Comparison of ENCODE assay signal across 36 mouse cellular contexts in genomic region chr10:129623251-129623650, GRCm38 (mm10). TPM values are rescaled to one million over a fixed set of nuclear protein-coding genes. Genes with fewer than 3 reads are reported as not detected.
DNase-seq lines count a peak whose midpoint lies in the region; ATAC-seq and TF ChIP-seq lines count a peak whose summit lies in the region.
"Had no signal": no experiment of that assay in that cellular context is flagged by ENCODE, and none has a peak within 500 bp of the region (broad histone marks: within the 10 kb centered on the region; RNA-seq: fewer than 3 reads in every experiment).

No protein-coding gene starts in this region.

- no peak overlapping the region for H3K27ac ChIP-seq in embryonic facial prominence, embryonic 14.5 days (replicated peaks; ENCODE audit: low read depth, low read length)
- H3K27ac ChIP-seq in embryonic facial prominence, embryonic 10.5 days (replicated peaks): no peak overlapping the region
- no peak overlapping the region for H3K27ac ChIP-seq in forebrain, postnatal 0 days (ENCODE audit: low read depth, low read length)
- H3K27ac ChIP-seq in forebrain, embryonic 13.5 days: no peak overlapping the region
- H3K27ac ChIP-seq in midbrain, embryonic 14.5 days (replicated peaks; ENCODE audit: low read depth, low read length): no peak overlapping the region
- H3K27ac ChIP-seq in midbrain, embryonic 15.5 days: no peak overlapping the region
- H3K27ac ChIP-seq: embryonic facial prominence, embryonic 15.5 days; forebrain, embryonic 12.5 days; gastrocnemius, adult 2 months; heart, embryonic 15.5 days; hindbrain, embryonic 12.5 days had no signal

- no peaks in the 10 kb centered on the region for H3K4me1 ChIP-seq in embryonic facial prominence, embryonic 14.5 days (ENCODE audit: control insufficient read depth, insufficient read depth, low read length)
- no peaks in the 10 kb centered on the region for H3K4me1 ChIP-seq in embryonic facial prominence, embryonic 10.5 days
- no peaks in the 10 kb centered on the region for H3K4me1 ChIP-seq in forebrain, postnatal 0 days (ENCODE audit: insufficient read depth)
- H3K4me1 ChIP-seq in forebrain, embryonic 13.5 days: no peaks in the 10 kb centered on the region
- no peaks in the 10 kb centered on the region for H3K4me1 ChIP-seq in midbrain, embryonic 14.5 days (ENCODE audit: control insufficient read depth, insufficient read depth, low read length)
- no peaks in the 10 kb centered on the region for H3K4me1 ChIP-seq in midbrain, embryonic 15.5 days
- H3K4me1 ChIP-seq: embryonic facial prominence, embryonic 15.5 days; forebrain, embryonic 12.5 days; heart, embryonic 12.5 days; heart, embryonic 15.5 days; hindbrain, embryonic 12.5 days had no signal

- peak; percentile 1 for DNase-seq in embryonic facial prominence, embryonic 14.5 days (ENCODE audit: low spot score)
- no peak for DNase-seq in embryonic facial prominence, embryonic 10.5 days (ENCODE audit: low spot score)
- DNase-seq in forebrain, postnatal 0 days: peak; percentile 1
- peak; percentile 39 for DNase-seq in midbrain, embryonic 14.5 days
- DNase-seq in retina, embryonic 14.5 days (ENCODE audit: low spot score): peak; percentile 42
- DNase-seq in heart, adult 11 months: no peak
- DNase-seq: adrenal gland, postnatal 10 days; adrenal gland, postnatal 36 days; cerebellum, adult 11-12 months; cerebellum, adult 8-10 months; cerebellum, postnatal 10 days; cerebellum, postnatal 36 days; embryo, embryonic 11 days; gastrocnemius, adult 2 months; gastrocnemius, postnatal 14 days; heart, adult 18-20 months; heart, postnatal 10 days; heart, postnatal 36 days; kidney, adult 18-20 months had no signal

- no peaks in the 10 kb centered on the region for H3K36me3 ChIP-seq in embryonic facial prominence, embryonic 14.5 days (ENCODE audit: control insufficient read depth, insufficient read depth, low read length)
- no peaks in the 10 kb centered on the region for H3K36me3 ChIP-seq in embryonic facial prominence, embryonic 10.5 days (replicated peaks)
- H3K36me3 ChIP-seq in forebrain, postnatal 0 days (ENCODE audit: insufficient read depth): no peaks in the 10 kb centered on the region
- no peaks in the 10 kb centered on the region for H3K36me3 ChIP-seq in forebrain, embryonic 13.5 days (ENCODE audit: poor library complexity, severe bottlenecking)
- H3K36me3 ChIP-seq in midbrain, embryonic 14.5 days (ENCODE audit: control insufficient read depth, insufficient read depth, low read length): no peaks in the 10 kb centered on the region
- H3K36me3 ChIP-seq in midbrain, embryonic 15.5 days (replicated peaks): no peaks in the 10 kb centered on the region
- H3K36me3 ChIP-seq: embryonic facial prominence, embryonic 15.5 days; forebrain, embryonic 12.5 days; heart, embryonic 12.5 days; heart, embryonic 15.5 days; hindbrain, embryonic 12.5 days had no signal

- ATAC-seq in embryonic facial prominence, embryonic 14.5 days (ENCODE audit: low read depth): no peak
- ATAC-seq in forebrain, postnatal 0 days: no peak
- no peak for ATAC-seq in forebrain, embryonic 13.5 days
- no peak for ATAC-seq in midbrain, embryonic 14.5 days (ENCODE audit: low FRiP score, low TSS enrichment)
- no peak for ATAC-seq in midbrain, embryonic 15.5 days (replicated peaks)
- ATAC-seq: activated CD4-positive, CD25-positive, alpha-beta regulatory T cell, adult 4 months; hindbrain, embryonic 16.5 days; inflammation-experienced regulatory T-cells, adult 6 months; intestine, embryonic 16.5 days had no signal

- H3K9ac ChIP-seq in embryonic facial prominence, embryonic 14.5 days (ENCODE audit: low read depth, low read length): no peak overlapping the region
- H3K9ac ChIP-seq in forebrain, postnatal 0 days: no peak overlapping the region
- H3K9ac ChIP-seq in forebrain, embryonic 13.5 days: no peak overlapping the region
- no peak overlapping the region for H3K9ac ChIP-seq in midbrain, embryonic 14.5 days (replicated peaks; ENCODE audit: low read length)
- H3K9ac ChIP-seq in midbrain, embryonic 15.5 days: no peak overlapping the region
- H3K9ac ChIP-seq: embryonic facial prominence, embryonic 15.5 days; forebrain, embryonic 12.5 days; heart, embryonic 12.5 days; heart, embryonic 15.5 days; hindbrain, embryonic 12.5 days had no signal

- no peak overlapping the region for H3K4me3 ChIP-seq in embryonic facial prominence, embryonic 14.5 days (ENCODE audit: low read depth, low read length)
- H3K4me3 ChIP-seq in embryonic facial prominence, embryonic 10.5 days: no peak overlapping the region
- H3K4me3 ChIP-seq in forebrain, postnatal 0 days (ENCODE audit: low read depth, low read length): no peak overlapping the region
- no peak overlapping the region for H3K4me3 ChIP-seq in forebrain, embryonic 13.5 days
- no peak overlapping the region for H3K4me3 ChIP-seq in midbrain, embryonic 14.5 days (replicated peaks; ENCODE audit: low read depth, low read length)
- H3K4me3 ChIP-seq in midbrain, embryonic 15.5 days: no peak overlapping the region
- H3K4me3 ChIP-seq: embryonic facial prominence, embryonic 15.5 days; forebrain, embryonic 12.5 days; gastrocnemius, adult 2 months; heart, embryonic 12.5 days; heart, embryonic 15.5 days; hindbrain, embryonic 12.5 days had no signal

- TF ChIP-seq CTCF in forebrain, postnatal 0 days (IDR thresholded peaks at IDR 0.05; ENCODE audit: low read depth): no peak

- no peaks in the 10 kb centered on the region for H3K27me3 ChIP-seq in embryonic facial prominence, embryonic 14.5 days (replicated peaks; ENCODE audit: control insufficient read depth, insufficient read depth, low read length)
- H3K27me3 ChIP-seq in embryonic facial prominence, embryonic 10.5 days (replicated peaks; ENCODE audit: low read depth, poor library complexity, severe bottlenecking): no peaks in the 10 kb centered on the region
- H3K27me3 ChIP-seq in forebrain, postnatal 0 days (ENCODE audit: insufficient read depth, low read length): no peaks in the 10 kb centered on the region
- H3K27me3 ChIP-seq in forebrain, embryonic 13.5 days: no peaks in the 10 kb centered on the region
- no peaks in the 10 kb centered on the region for H3K27me3 ChIP-seq in midbrain, embryonic 14.5 days (ENCODE audit: control insufficient read depth, insufficient read depth, low read length)
- no peaks in the 10 kb centered on the region for H3K27me3 ChIP-seq in midbrain, embryonic 15.5 days (replicated peaks)
- H3K27me3 ChIP-seq: embryonic facial prominence, embryonic 15.5 days; forebrain, embryonic 12.5 days; heart, embryonic 12.5 days; heart, embryonic 15.5 days; hindbrain, embryonic 12.5 days had no signal

- no peaks in the 10 kb centered on the region for H3K9me3 ChIP-seq in embryonic facial prominence, embryonic 14.5 days (ENCODE audit: control insufficient read depth, low read length)
- no peaks in the 10 kb centered on the region for H3K9me3 ChIP-seq in embryonic facial prominence, embryonic 10.5 days
- H3K9me3 ChIP-seq in forebrain, postnatal 0 days (ENCODE audit: low read length): no peaks in the 10 kb centered on the region
- H3K9me3 ChIP-seq in forebrain, embryonic 13.5 days (replicated peaks): no peaks in the 10 kb centered on the region
- no peaks in the 10 kb centered on the region for H3K9me3 ChIP-seq in midbrain, embryonic 14.5 days (ENCODE audit: control insufficient read depth, low read length)
- no peaks in the 10 kb centered on the region for H3K9me3 ChIP-seq in midbrain, embryonic 15.5 days
- H3K9me3 ChIP-seq: embryonic facial prominence, embryonic 15.5 days; forebrain, embryonic 12.5 days; heart, embryonic 12.5 days; heart, embryonic 15.5 days; hindbrain, embryonic 12.5 days had no signal

- H3K4me2 ChIP-seq in embryonic facial prominence, embryonic 14.5 days (ENCODE audit: low read depth, low read length): no peak overlapping the region
- H3K4me2 ChIP-seq in forebrain, postnatal 0 days (ENCODE audit: low read depth): no peak overlapping the region
- no peak overlapping the region for H3K4me2 ChIP-seq in forebrain, embryonic 13.5 days
- no peak overlapping the region for H3K4me2 ChIP-seq in midbrain, embryonic 14.5 days (ENCODE audit: low read length)
- H3K4me2 ChIP-seq in midbrain, embryonic 15.5 days: no peak overlapping the region
- H3K4me2 ChIP-seq: embryonic facial prominence, embryonic 15.5 days; forebrain, embryonic 12.5 days; heart, embryonic 12.5 days; heart, embryonic 15.5 days; hindbrain, embryonic 12.5 days had no signal

RNA-seq across cellular contexts. Expression of gene Olfr798, which starts 4.5 kb away (rescaled TPM):
- not detected in 2 replicates for polyA plus RNA-seq in embryonic facial prominence, embryonic 14.5 days (2014; fragmentation: Nextera tagmentation; extraction: Ambion mirVana)
- polyA plus RNA-seq in embryonic facial prominence, embryonic 10.5 days (2016; fragmentation: Nextera tagmentation; extraction: Ambion mirVana): not detected in 2 replicates
- not detected in 2 replicates for total RNA-seq in forebrain, postnatal 0 days (2014; rRNA removed)
- not detected in 2 replicates for polyA plus RNA-seq in forebrain, postnatal 0 days (2015; fragmentation: Nextera tagmentation; extraction: Ambion mirVana)
- polyA plus RNA-seq in forebrain, embryonic 13.5 days (2015; fragmentation: Nextera tagmentation; extraction: Ambion mirVana): not detected in 2 replicates
- not detected in 2 replicates for polyA plus RNA-seq in midbrain, embryonic 14.5 days (2014; fragmentation: Nextera tagmentation; extraction: Ambion mirVana)
- not detected in 2 replicates for polyA plus RNA-seq in midbrain, embryonic 15.5 days (2015; fragmentation: Nextera tagmentation; extraction: Ambion mirVana)
- total RNA-seq: adrenal gland, adult 18-20 months; adrenal gland, postnatal 10 days; adrenal gland, postnatal 36 days; ES-E14; gastrocnemius, adult 2 months; gastrocnemius, postnatal 14 days; gastrocnemius, postnatal 4 days; heart, adult 18-20 months; heart, postnatal 10 days; heart, postnatal 36 days had no signal
- polyA plus RNA-seq: cortical plate, adult 2 months; embryonic facial prominence, embryonic 11.5 days; forebrain, embryonic 12.5 days; frontal cortex, adult 2 months; heart, embryonic 12.5 days; heart, embryonic 15.5 days; hindbrain, embryonic 12.5 days; hindbrain, embryonic 16.5 days; intestine, embryonic 16.5 days had no signal

RNA-seq across cellular contexts. Expression of gene Olfr796, which starts 10.9 kb away (rescaled TPM):
- not detected in 2 replicates for polyA plus RNA-seq in embryonic facial prominence, embryonic 14.5 days (2014; fragmentation: Nextera tagmentation; extraction: Ambion mirVana)
- not detected in 2 replicates for polyA plus RNA-seq in embryonic facial prominence, embryonic 10.5 days (2016; fragmentation: Nextera tagmentation; extraction: Ambion mirVana)
- not detected in 2 replicates for total RNA-seq in forebrain, postnatal 0 days (2014; rRNA removed)
- not detected in 2 replicates for polyA plus RNA-seq in forebrain, postnatal 0 days (2015; fragmentation: Nextera tagmentation; extraction: Ambion mirVana)
- polyA plus RNA-seq in forebrain, embryonic 13.5 days (2015; fragmentation: Nextera tagmentation; extraction: Ambion mirVana): not detected in 2 replicates
- polyA plus RNA-seq in midbrain, embryonic 14.5 days (2014; fragmentation: Nextera tagmentation; extraction: Ambion mirVana): not detected in 2 replicates
- not detected in 2 replicates for polyA plus RNA-seq in midbrain, embryonic 15.5 days (2015; fragmentation: Nextera tagmentation; extraction: Ambion mirVana)
- total RNA-seq: adrenal gland, adult 18-20 months; adrenal gland, postnatal 10 days; adrenal gland, postnatal 36 days; ES-E14; gastrocnemius, adult 2 months; gastrocnemius, postnatal 14 days; gastrocnemius, postnatal 4 days; heart, adult 18-20 months; heart, postnatal 10 days; heart, postnatal 36 days had no signal
- polyA plus RNA-seq: activated CD4-positive, CD25-positive, alpha-beta regulatory T cell, adult 4 months; cortical plate, adult 2 months; embryonic facial prominence, embryonic 11.5 days; embryonic facial prominence, embryonic 15.5 days; forebrain, embryonic 12.5 days; frontal cortex, adult 2 months; heart, embryonic 12.5 days; heart, embryonic 15.5 days; hindbrain, embryonic 12.5 days; hindbrain, embryonic 16.5 days; inflammation-experienced regulatory T-cells, adult 6 months; intestine, embryonic 16.5 days had no signal

RNA-seq across cellular contexts. Expression of gene Olfr799, which starts 14.0 kb away (rescaled TPM):
- polyA plus RNA-seq in embryonic facial prominence, embryonic 14.5 days (2014; fragmentation: Nextera tagmentation; extraction: Ambion mirVana): not detected in 2 replicates
- not detected in 2 replicates for polyA plus RNA-seq in embryonic facial prominence, embryonic 10.5 days (2016; fragmentation: Nextera tagmentation; extraction: Ambion mirVana)
- not detected in 2 replicates for total RNA-seq in forebrain, postnatal 0 days (2014; rRNA removed)
- polyA plus RNA-seq in forebrain, postnatal 0 days (2015; fragmentation: Nextera tagmentation; extraction: Ambion mirVana): not detected in 2 replicates
- not detected in 2 replicates for polyA plus RNA-seq in forebrain, embryonic 13.5 days (2015; fragmentation: Nextera tagmentation; extraction: Ambion mirVana)
- polyA plus RNA-seq in midbrain, embryonic 14.5 days (2014; fragmentation: Nextera tagmentation; extraction: Ambion mirVana): not detected in 2 replicates
- polyA plus RNA-seq in midbrain, embryonic 15.5 days (2015; fragmentation: Nextera tagmentation; extraction: Ambion mirVana): not detected in 2 replicates
- total RNA-seq: adrenal gland, adult 18-20 months; adrenal gland, postnatal 10 days; adrenal gland, postnatal 36 days; ES-E14; gastrocnemius, adult 2 months; gastrocnemius, postnatal 14 days; gastrocnemius, postnatal 4 days; heart, adult 18-20 months; heart, postnatal 10 days; heart, postnatal 36 days had no signal
- polyA plus RNA-seq: activated CD4-positive, CD25-positive, alpha-beta regulatory T cell, adult 4 months; cortical plate, adult 2 months; embryonic facial prominence, embryonic 11.5 days; embryonic facial prominence, embryonic 15.5 days; forebrain, embryonic 12.5 days; frontal cortex, adult 2 months; heart, embryonic 12.5 days; heart, embryonic 15.5 days; hindbrain, embryonic 12.5 days; hindbrain, embryonic 16.5 days; inflammation-experienced regulatory T-cells, adult 6 months; intestine, embryonic 16.5 days had no signal

RNA-seq across cellular contexts. Expression of gene Olfr800, which starts 34.2 kb away (rescaled TPM):
- not detected in 2 replicates for polyA plus RNA-seq in embryonic facial prominence, embryonic 14.5 days (2014; fragmentation: Nextera tagmentation; extraction: Ambion mirVana)
- polyA plus RNA-seq in embryonic facial prominence, embryonic 10.5 days (2016; fragmentation: Nextera tagmentation; extraction: Ambion mirVana): not detected in 2 replicates
- total RNA-seq in forebrain, postnatal 0 days (2014; rRNA removed): 0.31 TPM in 1 of 2 replicates, not detected in the other
- not detected in 2 replicates for polyA plus RNA-seq in forebrain, postnatal 0 days (2015; fragmentation: Nextera tagmentation; extraction: Ambion mirVana)
- polyA plus RNA-seq in forebrain, embryonic 13.5 days (2015; fragmentation: Nextera tagmentation; extraction: Ambion mirVana): not detected in 2 replicates
- not detected in 2 replicates for polyA plus RNA-seq in midbrain, embryonic 14.5 days (2014; fragmentation: Nextera tagmentation; extraction: Ambion mirVana)
- polyA plus RNA-seq in midbrain, embryonic 15.5 days (2015; fragmentation: Nextera tagmentation; extraction: Ambion mirVana): not detected in 2 replicates
- total RNA-seq: adrenal gland, adult 18-20 months; adrenal gland, postnatal 10 days; adrenal gland, postnatal 36 days; ES-E14; gastrocnemius, adult 2 months; gastrocnemius, postnatal 14 days; gastrocnemius, postnatal 4 days; heart, adult 18-20 months; heart, postnatal 10 days; heart, postnatal 36 days had no signal
- polyA plus RNA-seq: activated CD4-positive, CD25-positive, alpha-beta regulatory T cell, adult 4 months; cortical plate, adult 2 months; embryonic facial prominence, embryonic 11.5 days; embryonic facial prominence, embryonic 15.5 days; forebrain, embryonic 12.5 days; frontal cortex, adult 2 months; heart, embryonic 12.5 days; heart, embryonic 15.5 days; hindbrain, embryonic 12.5 days; hindbrain, embryonic 16.5 days; inflammation-experienced regulatory T-cells, adult 6 months; intestine, embryonic 16.5 days had no signal

RNA-seq across cellular contexts. Expression of gene Olfr801, which starts 50.4 kb away (rescaled TPM):
- polyA plus RNA-seq in embryonic facial prominence, embryonic 14.5 days (2014; fragmentation: Nextera tagmentation; extraction: Ambion mirVana): not detected in 2 replicates
- not detected in 2 replicates for polyA plus RNA-seq in embryonic facial prominence, embryonic 10.5 days (2016; fragmentation: Nextera tagmentation; extraction: Ambion mirVana)
- not detected in 2 replicates for total RNA-seq in forebrain, postnatal 0 days (2014; rRNA removed)
- polyA plus RNA-seq in forebrain, postnatal 0 days (2015; fragmentation: Nextera tagmentation; extraction: Ambion mirVana): not detected in 2 replicates
- not detected in 2 replicates for polyA plus RNA-seq in forebrain, embryonic 13.5 days (2015; fragmentation: Nextera tagmentation; extraction: Ambion mirVana)
- polyA plus RNA-seq in midbrain, embryonic 14.5 days (2014; fragmentation: Nextera tagmentation; extraction: Ambion mirVana): not detected in 2 replicates
- polyA plus RNA-seq in midbrain, embryonic 15.5 days (2015; fragmentation: Nextera tagmentation; extraction: Ambion mirVana): not detected in 2 replicates
- total RNA-seq: adrenal gland, adult 18-20 months; adrenal gland, postnatal 10 days; adrenal gland, postnatal 36 days; ES-E14; gastrocnemius, adult 2 months; gastrocnemius, postnatal 14 days; gastrocnemius, postnatal 4 days; heart, adult 18-20 months; heart, postnatal 10 days; heart, postnatal 36 days had no signal
- polyA plus RNA-seq: activated CD4-positive, CD25-positive, alpha-beta regulatory T cell, adult 4 months; cortical plate, adult 2 months; embryonic facial prominence, embryonic 11.5 days; embryonic facial prominence, embryonic 15.5 days; forebrain, embryonic 12.5 days; frontal cortex, adult 2 months; heart, embryonic 12.5 days; heart, embryonic 15.5 days; hindbrain, embryonic 12.5 days; hindbrain, embryonic 16.5 days; intestine, embryonic 16.5 days had no signal

Comparison
In these comparisons a context has a peak if more than half of its experiments do, and no peak if none do; other contexts are left out.
1. DNase-seq: peak in embryonic facial prominence, embryonic 14.5 days (single experiment), forebrain, postnatal 0 days (single experiment), midbrain, embryonic 14.5 days (single experiment) and retina, embryonic 14.5 days (single experiment); none in embryonic facial prominence, embryonic 10.5 days (single experiment) and heart, adult 11 months (single experiment).